ENCODE assay signal across 22 mouse cellular contexts in the genomic region with DNA sequence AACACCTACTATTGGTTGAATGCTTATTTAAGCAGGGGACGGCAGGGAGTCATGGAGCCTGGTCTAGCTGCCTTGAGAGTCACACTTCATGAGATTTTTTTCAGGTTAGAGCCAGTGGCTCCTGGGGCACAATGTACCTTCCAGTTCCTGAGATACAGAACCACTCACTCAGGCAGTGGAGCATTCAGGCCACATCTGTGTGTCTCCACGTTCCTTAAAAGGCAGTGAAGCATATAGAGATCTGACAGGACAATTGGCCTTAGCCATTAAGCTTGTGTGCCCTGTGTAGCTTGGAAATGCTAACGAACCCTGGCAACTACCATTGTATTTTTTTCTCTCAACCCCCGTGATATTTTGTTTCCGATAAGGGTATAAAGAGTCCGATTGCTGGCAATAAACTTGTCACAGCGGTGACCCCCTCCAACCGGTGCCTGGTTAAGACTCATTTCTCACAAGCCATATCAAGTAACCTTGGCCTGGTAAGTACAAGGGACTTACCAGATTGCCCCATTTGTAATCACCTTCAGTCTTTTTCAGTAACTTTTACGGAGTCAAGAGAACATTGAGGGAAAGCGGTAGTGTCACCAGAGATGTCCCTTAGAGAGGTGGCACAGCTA. TPM values are rescaled to one million over a fixed set of nuclear protein-coding genes. Genes with fewer than 3 reads are reported as not detected.
DNase-seq lines count a peak whose midpoint lies in the region; ATAC-seq and TF ChIP-seq lines count a peak whose summit lies in the region.
"Had no signal": no experiment of that assay in that cellular context is flagged by ENCODE, and none has a peak within 500 bp of the region (broad histone marks: within the 10 kb centered on the region; RNA-seq: fewer than 3 reads in every experiment).

No protein-coding gene starts in this region.

- WGBS in heart, embryonic 10.5 days = 77% methylated on average over 10 of the region's 10 CpGs
- WGBS in kidney, embryonic 14.5 days = 15% methylated on average over 10 of the region's 10 CpGs
- WGBS in liver, adult 2 months = 80% methylated on average over 10 of the region's 10 CpGs
- WGBS in liver, embryonic 12.5 days (ENCODE audit: insufficient replicate concordance) = 72% methylated on average over 10 of the region's 10 CpGs

- no peak overlapping the region for H3K9ac ChIP-seq in kidney, embryonic 14.5 days (ENCODE audit: low read depth, low read length)
- no peak overlapping the region for H3K9ac ChIP-seq in liver, adult 2 months (ENCODE audit: low read depth, low read length)
- H3K9ac ChIP-seq in liver, embryonic 12.5 days = no peak overlapping the region
- H3K9ac ChIP-seq: embryonic facial prominence, embryonic 13.5 days; forebrain, embryonic 15.5 days; heart, embryonic 12.5 days; hindbrain, embryonic 14.5 days had no signal

- H3K4me3 ChIP-seq in heart, embryonic 10.5 days = no peak overlapping the region
- no peak overlapping the region for H3K4me3 ChIP-seq in kidney, embryonic 14.5 days (ENCODE audit: low read length)
- H3K4me3 ChIP-seq in liver, adult 2 months (ENCODE audit: insufficient read depth, low read depth, low read length) = no peak overlapping the region
- H3K4me3 ChIP-seq in liver, embryonic 12.5 days = no peak overlapping the region
- H3K4me3 ChIP-seq: embryonic facial prominence, embryonic 13.5 days; forebrain, embryonic 15.5 days; heart, adult 2 months; heart, embryonic 12.5 days; hindbrain, embryonic 10.5 days had no signal

- no peak for TF ChIP-seq POLR2A in liver, adult 2 months (IDR thresholded peaks at IDR 0.05; ENCODE audit: extremely low read depth, insufficient read depth, low read length)

- no peaks in the 10 kb centered on the region for H3K79me2 ChIP-seq in liver, adult 2 months (ENCODE audit: control insufficient read depth, insufficient read depth, low read length)

- no peak overlapping the region for H3K27ac ChIP-seq in heart, embryonic 10.5 days
- no peak overlapping the region; the same call in 1 of the 2 replicates for H3K27ac ChIP-seq in kidney, embryonic 14.5 days (ENCODE audit: low read depth, low read length)
- peak overlapping the region; percentile 37; the same call in 1 of the 2 replicates for H3K27ac ChIP-seq in liver, adult 2 months (replicated peaks; ENCODE audit: insufficient read depth, low read depth, low read length)
- H3K27ac ChIP-seq in liver, embryonic 12.5 days = no peak overlapping the region
- H3K27ac ChIP-seq: embryonic facial prominence, embryonic 13.5 days; forebrain, embryonic 15.5 days; heart, adult 2 months; hindbrain, embryonic 10.5 days; hindbrain, embryonic 14.5 days had no signal

- no peak for TF ChIP-seq CTCF in liver, adult 2 months (IDR thresholded peaks at IDR 0.05; ENCODE audit: low read depth, low read length)

- H3K27me3 ChIP-seq in heart, embryonic 10.5 days (ENCODE audit: insufficient read depth, poor library complexity, severe bottlenecking) = peaks cover 13% of the 10 kb centered on the region
- H3K27me3 ChIP-seq in kidney, embryonic 14.5 days (ENCODE audit: control insufficient read depth, insufficient read depth, low read length) = no peaks in the 10 kb centered on the region
- H3K27me3 ChIP-seq in liver, adult 2 months (ENCODE audit: control insufficient read depth, insufficient read depth, low read length) = no peaks in the 10 kb centered on the region
- H3K27me3 ChIP-seq in liver, embryonic 12.5 days (replicated peaks) = peaks cover 8% of the 10 kb centered on the region
- H3K27me3 ChIP-seq: CH12.LX, Patski had no signal

- ATAC-seq in kidney, embryonic 14.5 days (ENCODE audit: low FRiP score, low TSS enrichment) = peak; percentile 81
- no peak for ATAC-seq in liver, embryonic 12.5 days
- ATAC-seq: activated CD4-positive, CD25-positive, alpha-beta regulatory T cell, adult 4 months; forebrain, embryonic 15.5 days; Patski had no signal

- no peak overlapping the region for H3K4me2 ChIP-seq in kidney, embryonic 14.5 days (replicated peaks; ENCODE audit: low read depth, low read length)
- H3K4me2 ChIP-seq in liver, embryonic 12.5 days = no peak overlapping the region
- H3K4me2 ChIP-seq: embryonic facial prominence, embryonic 13.5 days; forebrain, embryonic 15.5 days; heart, embryonic 12.5 days; hindbrain, embryonic 14.5 days had no signal

- no peaks in the 10 kb centered on the region for H3K4me1 ChIP-seq in heart, embryonic 10.5 days
- H3K4me1 ChIP-seq in kidney, embryonic 14.5 days (ENCODE audit: control insufficient read depth, insufficient read depth, low read length) = peaks cover 14% of the 10 kb centered on the region; the same call in 1 of the 2 replicates
- peaks cover 14% of the 10 kb centered on the region for H3K4me1 ChIP-seq in liver, adult 2 months (ENCODE audit: control insufficient read depth, insufficient read depth, low read length)
- no peaks in the 10 kb centered on the region for H3K4me1 ChIP-seq in liver, embryonic 12.5 days
- H3K4me1 ChIP-seq: embryonic facial prominence, embryonic 13.5 days; forebrain, embryonic 15.5 days; heart, embryonic 12.5 days had no signal

- H3K36me3 ChIP-seq in heart, embryonic 10.5 days = no peaks in the 10 kb centered on the region
- no peaks in the 10 kb centered on the region for H3K36me3 ChIP-seq in kidney, embryonic 14.5 days (ENCODE audit: control insufficient read depth, insufficient read depth, low read length)
- no peaks in the 10 kb centered on the region for H3K36me3 ChIP-seq in liver, adult 2 months (ENCODE audit: control insufficient read depth, insufficient read depth, low read length)
- no peaks in the 10 kb centered on the region for H3K36me3 ChIP-seq in liver, embryonic 12.5 days
- H3K36me3 ChIP-seq: embryonic facial prominence, embryonic 13.5 days; forebrain, embryonic 15.5 days; heart, embryonic 12.5 days; hindbrain, embryonic 10.5 days had no signal

- H3K9me3 ChIP-seq in heart, embryonic 10.5 days = no peaks in the 10 kb centered on the region
- no peaks in the 10 kb centered on the region for H3K9me3 ChIP-seq in kidney, embryonic 14.5 days (ENCODE audit: control insufficient read depth, low read length)
- no peaks in the 10 kb centered on the region for H3K9me3 ChIP-seq in liver, embryonic 12.5 days (replicated peaks)
- H3K9me3 ChIP-seq: embryonic facial prominence, embryonic 13.5 days; forebrain, embryonic 15.5 days; heart, embryonic 12.5 days; hindbrain, embryonic 10.5 days had no signal

- peak; percentile 78 for DNase-seq in heart, adult 11 months
- DNase-seq in heart, embryonic 10.5 days (ENCODE audit: low spot score) = no peak
- DNase-seq in kidney, postnatal 36 days = no peak
- no peak for DNase-seq in liver, adult 2 months (ENCODE audit: extremely low read depth, low read depth, low spot score)
- peak; percentile 65 for DNase-seq in retina, embryonic 14.5 days (ENCODE audit: low spot score)
- DNase-seq in thymus, adult 18-20 months = no peak
- DNase-seq: adrenal gland, postnatal 14 days; cerebellum, adult 11-12 months; cerebellum, adult 9-10 months; cerebellum, postnatal 25 days; gastrocnemius, postnatal 10 days; heart, adult 2 months had no signal

RNA-seq across cellular contexts. Expression of a gene that starts 5.4 kb away (rescaled TPM):
- polyA plus RNA-seq in heart, embryonic 10.5 days (2016; fragmentation: Nextera tagmentation; extraction: Ambion mirVana) = 1.4 and 1.9 TPM in 2 replicates
- 8.9 and 12.5 TPM in 2 replicates for polyA plus RNA-seq in kidney, embryonic 14.5 days (2014; fragmentation: Nextera tagmentation; extraction: Ambion mirVana)
- 35.8 and 56.6 TPM in 2 replicates for total RNA-seq in liver, adult 2 months (2014; rRNA removed)
- polyA plus RNA-seq in liver, adult 2 months (2012; rRNA removed) = 9.9 and 11.8 TPM in 2 replicates
- 2.0 and 2.3 TPM in 2 replicates for polyA plus RNA-seq in liver, embryonic 12.5 days (2016; fragmentation: Nextera tagmentation; extraction: Ambion mirVana)
- total RNA-seq: CH12.LX had no signal
- polyA plus RNA-seq: activated CD4-positive, CD25-positive, alpha-beta regulatory T cell, adult 4 months had no signal

Comparison
In these comparisons a context has a peak if more than half of its experiments do, and no peak if none do; other contexts are left out.
1. DNase-seq: peak in heart, adult 11 months (single experiment) and retina, embryonic 14.5 days (single experiment); none in heart, embryonic 10.5 days (single experiment), kidney, postnatal 36 days (0 of 2), liver, adult 2 months (single experiment) and thymus, adult 18-20 months (0 of 2).